Mouse (Mus musculus): ENCODE data around the gene Sorcs3.

Gene Sorcs3

GRCm38 (mm10) chr19:48205929-48206814, at the start of gene Sorcs3:
Gene Sorcs3, plus strand, starts transcription at chr19:48206025.
- no peak for DNase-seq (ENCODE audit: low spot score in 2 of 2)

- DNase-seq (ENCODE audit: low spot score in 2 of 2), result no peak
Measured at GRCm38 (mm10) chr19:48165341-48165740, 40.5 kb upstream of the Sorcs3 start.

GRCm38 (mm10) chr19:48167110-48167509, 38.7 kb upstream of the Sorcs3 start:
- DNase-seq (ENCODE audit: low spot score in 2 of 2), result no peak

GRCm38 (mm10) chr19:48168284-48168683, 37.5 kb upstream of the Sorcs3 start:
- no peak for DNase-seq (ENCODE audit: low spot score in 2 of 2)

GRCm38 (mm10) chr19:48174717-48175116, 31.1 kb upstream of the Sorcs3 start:
- DNase-seq (ENCODE audit: low spot score in 2 of 2), result no peak

GRCm38 (mm10) chr19:48203928-48204470, 1.8 kb upstream of the Sorcs3 start:
- peak in 1 of 2 experiments; percentile 7 for DNase-seq (ENCODE audit: low spot score in 2 of 2)

- no peak for DNase-seq (ENCODE audit: low spot score in 2 of 2)
Measured at GRCm38 (mm10) chr19:48204476-48204875, 1.3 kb upstream of the Sorcs3 start.

GRCm38 (mm10) chr19:48204892-48205761, 698 bp upstream of the Sorcs3 start:
- DNase-seq (ENCODE audit: low spot score in 2 of 2), result no peak

- no peak for DNase-seq (ENCODE audit: low spot score in 2 of 2)
Measured at GRCm38 (mm10) chr19:48206861-48207730, 1.3 kb downstream of the Sorcs3 start.

- no peak for DNase-seq (ENCODE audit: low spot score in 2 of 2)
Measured at GRCm38 (mm10) chr19:48207731-48208370, 2.0 kb downstream of the Sorcs3 start.

- no peak for DNase-seq (ENCODE audit: low spot score in 2 of 2)
Measured at GRCm38 (mm10) chr19:48215379-48215778, 9.6 kb downstream of the Sorcs3 start.

- no peak for DNase-seq (ENCODE audit: low spot score in 2 of 2)
Measured at GRCm38 (mm10) chr19:48237786-48238372, 32.1 kb downstream of the Sorcs3 start.

- DNase-seq (ENCODE audit: low spot score in 2 of 2), result no peak
Measured at GRCm38 (mm10) chr19:48238391-48238790, 32.6 kb downstream of the Sorcs3 start.

GRCm38 (mm10) chr19:48240960-48241359, 35.1 kb downstream of the Sorcs3 start:
- no peak for DNase-seq (ENCODE audit: low spot score in 2 of 2)

- DNase-seq (ENCODE audit: low spot score in 2 of 2), result no peak
Measured at GRCm38 (mm10) chr19:48244036-48244435, 38.2 kb downstream of the Sorcs3 start.

- no peak for DNase-seq (ENCODE audit: low spot score in 2 of 2)
Measured at GRCm38 (mm10) chr19:48259223-48259622, 53.4 kb downstream of the Sorcs3 start.

- DNase-seq (ENCODE audit: low spot score in 2 of 2), result no peak
Measured at GRCm38 (mm10) chr19:48260671-48261070, 54.8 kb downstream of the Sorcs3 start.

GRCm38 (mm10) chr19:48263750-48264149, 57.9 kb downstream of the Sorcs3 start:
- DNase-seq (ENCODE audit: low spot score in 2 of 2), result no peak

GRCm38 (mm10) chr19:48280273-48280672, 74.4 kb downstream of the Sorcs3 start:
- no peak for DNase-seq (ENCODE audit: low spot score in 2 of 2)

- no peak for DNase-seq (ENCODE audit: low spot score in 2 of 2)
Measured at GRCm38 (mm10) chr19:48282250-48282649, 76.4 kb downstream of the Sorcs3 start.

All from urinary bladder, adult 18-20 months (tissue).